Mouse (Mus musculus) erythroblast, adult 5-6 weeks (primary cell): ENCODE results near the gene Il22. TPM values are rescaled to one million over a fixed set of nuclear protein-coding genes. Genes with fewer than 3 reads are reported as not detected.

Source experiments
- total RNA-seq, 2 experiments: library from RNA; stranded (forward) in 1 of 2; stranded (reverse) in 1 of 2; fragments of 150-400 nt in 1 of 2; fragments of 200-764, 138-1000 nt in 1 of 2; gene quantifications; 2 replicates each; pipeline versions ENCODE4 v1.2.3 to v1.2.4; 2015 to 2017; ENCODE audit warnings: low replicate concordance in 2 of 2

The Il22 gene
- total RNA-seq, 2 experiments from 2014 or later: not detected

Other genes with a start within 250 kb of the Il22 start
- gene Mdm1, start 63.1 kb upstream of the Il22 start, total RNA-seq (2015; ENCODE audit: low replicate concordance): 2.1 and 14.8 TPM in 2 replicates
- 6.3 and 7.3 TPM in 2 replicates for gene Mdm1, start 63.1 kb upstream of the Il22 start, total RNA-seq (2017; ENCODE audit: low replicate concordance)
- not detected in 2 replicates for gene Gm32717, start 35.8 kb downstream of the Il22 start, total RNA-seq (2015; ENCODE audit: low replicate concordance)
- gene Gm32717, start 35.8 kb downstream of the Il22 start, total RNA-seq (2017; ENCODE audit: low replicate concordance): 0.28 TPM in 1 of 2 replicates, not detected in the other
- gene Gm32802, start 53.7 kb downstream of the Il22 start, total RNA-seq (2015; ENCODE audit: low replicate concordance): not detected in 2 replicates
- 0.28 TPM in 1 of 2 replicates, not detected in the other for gene Gm32802, start 53.7 kb downstream of the Il22 start, total RNA-seq (2017; ENCODE audit: low replicate concordance)
- gene Iltifb, start 90.1 kb downstream of the Il22 start, total RNA-seq (2015; ENCODE audit: low replicate concordance): not detected in 2 replicates
- not detected in 2 replicates for gene Iltifb, start 90.1 kb downstream of the Il22 start, total RNA-seq (2017; ENCODE audit: low replicate concordance)
- not detected in 2 replicates for gene Gm9040, start 122.0 kb downstream of the Il22 start, total RNA-seq (2015; ENCODE audit: low replicate concordance)
- gene Gm9040, start 122.0 kb downstream of the Il22 start, total RNA-seq (2017; ENCODE audit: low replicate concordance): 0.17 TPM in 1 of 2 replicates, not detected in the other
- not detected in 2 replicates for gene Gm9044, start 127.5 kb downstream of the Il22 start, total RNA-seq (2015; ENCODE audit: low replicate concordance)
- 0.17 TPM in 1 of 2 replicates, not detected in the other for gene Gm9044, start 127.5 kb downstream of the Il22 start, total RNA-seq (2017; ENCODE audit: low replicate concordance)
- gene Gm9045, start 132.9 kb downstream of the Il22 start, total RNA-seq (2015; ENCODE audit: low replicate concordance): not detected in 2 replicates
- gene Gm9045, start 132.9 kb downstream of the Il22 start, total RNA-seq (2017; ENCODE audit: low replicate concordance): 0.26 TPM in 1 of 2 replicates, not detected in the other
- not detected in 2 replicates for gene Gm9046, start 138.3 kb downstream of the Il22 start, total RNA-seq (2015; ENCODE audit: low replicate concordance)
- not detected in 2 replicates for gene Gm9046, start 138.3 kb downstream of the Il22 start, total RNA-seq (2017; ENCODE audit: low replicate concordance)
- gene Gm9048, start 143.7 kb downstream of the Il22 start, total RNA-seq (2015; ENCODE audit: low replicate concordance): not detected in 2 replicates
- not detected in 2 replicates for gene Gm9048, start 143.7 kb downstream of the Il22 start, total RNA-seq (2017; ENCODE audit: low replicate concordance)
- not detected in 2 replicates for gene Gm9049, start 149.2 kb downstream of the Il22 start, total RNA-seq (2015; ENCODE audit: low replicate concordance)
- 0.26 TPM in 1 of 2 replicates, not detected in the other for gene Gm9049, start 149.2 kb downstream of the Il22 start, total RNA-seq (2017; ENCODE audit: low replicate concordance)
- gene Ifng, start 236.1 kb downstream of the Il22 start, total RNA-seq (2015; ENCODE audit: low replicate concordance): not detected in 2 replicates
- gene Ifng, start 236.1 kb downstream of the Il22 start, total RNA-seq (2017; ENCODE audit: low replicate concordance): not detected in 2 replicates